Mouse (Mus musculus) heart, adult 2 months (tissue): ENCODE results near the gene Msh5.

Experiments
- CTCF ChIP-seq: fragments of 200-600 bp; IDR thresholded peaks from 2 replicates; pipeline ENCODE4 v1.8.1; 2022; ENCODE audit warnings: antibody characterized with exemption, mild to moderate bottlenecking, moderate library complexity
- EP300 ChIP-seq: fragments of 200-500 bp; IDR thresholded peaks from 2 replicates; pipeline ENCODE4 v1.6.1; 2011; ENCODE audit warnings: low read depth, low read length, control low read depth; ENCODE audit not compliant: insufficient read depth

GRCm38 (mm10) chr17:35082841-35083576 is 36.5 kb upstream of the Msh5 start:
- TF ChIP-seq CTCF (no peak), EP300 (no peak)
